Mouse (Mus musculus) CH12.LX (cell line): ENCODE measurements around the gene Rab28. TPM values are rescaled to one million over a fixed set of nuclear protein-coding genes. Genes with fewer than 3 reads are reported as not detected.

Experiments
- DNase-seq: peaks from one replicate; pipeline ENCODE4 v3.0.0-alpha.2; 2013; ENCODE audit errors: extremely low read depth
- H3K27ac ChIP-seq: 2 replicates; pipeline ENCODE4 v1.5.1; 2012; ENCODE audit warnings: low read depth, mild to moderate bottlenecking, control low read depth, moderate library complexity; ENCODE audit not compliant: insufficient read depth
- H3K27me3 ChIP-seq: replicated peaks from 2 replicates; pipeline ENCODE3; 2012; ENCODE audit warnings: inconsistent platforms
- H3K36me3 ChIP-seq, 2 experiments: replicated peaks in 1 of 2; 2 replicates each; pipeline versions ENCODE3 to v1.6.1; 2012; ENCODE audit warnings: inconsistent platforms in 1 of 2, low read length in 1 of 2, mild to moderate bottlenecking in 1 of 2, mixed read lengths in 1 of 2, moderate library complexity in 1 of 2; ENCODE audit not compliant: control insufficient read depth in 1 of 2, insufficient read depth in 1 of 2
- H3K4me1 ChIP-seq, 2 experiments: 2 replicates each; pipeline ENCODE4 v1.6.1; 2012; ENCODE audit warnings: inconsistent platforms in 1 of 2, moderate library complexity in 1 of 2; ENCODE audit not compliant: insufficient read depth in 2 of 2, control insufficient read depth in 1 of 2
- H3K4me2 ChIP-seq: 2 replicates; pipeline ENCODE4 v1.6.1; 2012; ENCODE audit warnings: low read depth, mild to moderate bottlenecking, control low read depth; ENCODE audit not compliant: poor library complexity, insufficient read depth, severe bottlenecking
- H3K4me3 ChIP-seq, 3 experiments: fragments of 150-350 bp in 1 of 3; sonication (generic) in 1 of 3; replicated peaks in 1 of 3; 2 replicates each; pipeline versions ENCODE3 to v1.5.1; 2011 to 2012; ENCODE audit warnings: low read depth in 2 of 3, low read length in 2 of 3, mild to moderate bottlenecking in 2 of 3, moderate library complexity in 2 of 3, control low read depth in 1 of 3, improper control_type of control experiment in 1 of 3, inconsistent platforms in 1 of 3, mixed read lengths in 1 of 3; ENCODE audit not compliant: poor library complexity in 1 of 3
- H3K79me2 ChIP-seq: replicated peaks from 2 replicates; pipeline ENCODE4 v1.6.1; 2012; ENCODE audit warnings: mild to moderate bottlenecking, moderate library complexity; ENCODE audit not compliant: control insufficient read depth, poor library complexity, insufficient read depth, severe bottlenecking; ENCODE audit errors: extremely low read depth
- H3K9ac ChIP-seq: 2 replicates; pipeline ENCODE4 v1.6.1; 2012; ENCODE audit warnings: low read depth, mild to moderate bottlenecking, control low read depth, moderate library complexity; ENCODE audit not compliant: insufficient read depth
- H3K9me3 ChIP-seq: replicated peaks from 2 replicates; pipeline ENCODE3; 2012; ENCODE audit warnings: low read length, inconsistent platforms, mixed read lengths
- BHLHE40 ChIP-seq: IDR thresholded peaks from 2 replicates; pipeline ENCODE4 v1.6.1; 2011; ENCODE audit warnings: mild to moderate bottlenecking, low read depth, low read length, improper control_type of control experiment
- CHD1 ChIP-seq: IDR thresholded peaks from 2 replicates; pipeline ENCODE4 v1.6.1; 2012; ENCODE audit warnings: low read depth, low read length, improper control_type of control experiment, inconsistent platforms
- CTCF ChIP-seq, 2 experiments: IDR thresholded peaks in 1 of 2; conservative IDR thresholded peaks in 1 of 2; 2 replicates each; pipeline ENCODE4 v1.5.1; 2011 to 2012; ENCODE audit warnings: low read depth in 2 of 2, low read length in 2 of 2, improper control_type of control experiment in 1 of 2, inconsistent platforms in 1 of 2, mild to moderate bottlenecking in 1 of 2, moderate library complexity in 1 of 2
- E2F4 ChIP-seq: IDR thresholded peaks from 2 replicates; pipeline ENCODE4 v1.6.1; 2011; ENCODE audit warnings: low read depth, low read length, improper control_type of control experiment; ENCODE audit not compliant: insufficient replicate concordance
- ELF1 ChIP-seq: IDR thresholded peaks from 2 replicates; pipeline ENCODE4 v1.6.1; 2014; ENCODE audit warnings: low read depth, mild to moderate bottlenecking, inconsistent platforms, low read length, improper control_type of control experiment
- EP300 ChIP-seq: IDR thresholded peaks from 2 replicates; pipeline ENCODE4 v1.6.1; 2011; ENCODE audit warnings: low read length, improper control_type of control experiment
- ETS1 ChIP-seq: conservative IDR thresholded peaks from 2 replicates; pipeline ENCODE4 v1.6.1; 2012; ENCODE audit warnings: low read depth, mild to moderate bottlenecking, inconsistent platforms, low read length, improper control_type of control experiment, moderate library complexity
- GABPA ChIP-seq: IDR thresholded peaks from 2 replicates; pipeline ENCODE4 v1.6.1; 2012; ENCODE audit warnings: low read depth, low read length, improper control_type of control experiment, inconsistent platforms; ENCODE audit not compliant: insufficient replicate concordance
- HCFC1 ChIP-seq: IDR thresholded peaks from 2 replicates; pipeline ENCODE4 v1.6.1; 2012; ENCODE audit warnings: low read depth, mild to moderate bottlenecking, inconsistent platforms, low read length, improper control_type of control experiment
- IRF4 ChIP-seq: IDR thresholded peaks from 2 replicates; pipeline ENCODE4 v1.6.1; 2014; ENCODE audit warnings: low read depth, mild to moderate bottlenecking, inconsistent platforms, low read length, improper control_type of control experiment
- JUN ChIP-seq: IDR thresholded peaks from 2 replicates; pipeline ENCODE4 v1.6.1; 2011; ENCODE audit warnings: low read depth, mild to moderate bottlenecking, low read length, improper control_type of control experiment, moderate library complexity; ENCODE audit not compliant: insufficient read depth
- MAFK ChIP-seq: IDR thresholded peaks from 2 replicates; pipeline ENCODE4 v1.6.1; 2011; ENCODE audit warnings: low read length, improper control_type of control experiment; ENCODE audit not compliant: insufficient replicate concordance
- MAX ChIP-seq: IDR thresholded peaks from 2 replicates; pipeline ENCODE4 v1.6.1; 2011; ENCODE audit warnings: low read length, improper control_type of control experiment
- MAZ ChIP-seq: IDR thresholded peaks from 2 replicates; pipeline ENCODE4 v1.6.1; 2012; ENCODE audit warnings: low read depth, mild to moderate bottlenecking, inconsistent platforms, low read length, improper control_type of control experiment, moderate library complexity
- MEF2A ChIP-seq: IDR thresholded peaks from 2 replicates; pipeline ENCODE4 v1.6.1; 2014; ENCODE audit warnings: low read depth, mild to moderate bottlenecking, inconsistent platforms, low read length, improper control_type of control experiment, borderline replicate concordance
- MXI1 ChIP-seq: IDR thresholded peaks from 2 replicates; pipeline ENCODE4 v1.6.1; 2011; ENCODE audit warnings: mild to moderate bottlenecking, low read depth, low read length, improper control_type of control experiment
- MYC ChIP-seq: IDR thresholded peaks from 2 replicates; pipeline ENCODE4 v1.6.1; 2011; ENCODE audit warnings: low read depth, mild to moderate bottlenecking, improper control_type of control experiment, low read length
- NELFE ChIP-seq: IDR thresholded peaks from 2 replicates; pipeline ENCODE4 v1.6.1; 2011; ENCODE audit warnings: low read depth, low read length, improper control_type of control experiment
- NRF1 ChIP-seq: IDR thresholded peaks from 2 replicates; pipeline ENCODE4 v1.6.1; 2014; ENCODE audit warnings: low read depth, mild to moderate bottlenecking, inconsistent platforms, low read length, improper control_type of control experiment, moderate library complexity
- PAX5 ChIP-seq: IDR thresholded peaks from 2 replicates; pipeline ENCODE4 v1.6.1; 2012; ENCODE audit warnings: low read length, inconsistent platforms, mixed read lengths
- POLR2A ChIP-seq: IDR thresholded peaks from 2 replicates; pipeline ENCODE4 v1.6.1; 2011; ENCODE audit warnings: low read depth, mild to moderate bottlenecking, improper control_type of control experiment, low read length
- POLR2AphosphoS2 ChIP-seq: IDR thresholded peaks from 2 replicates; pipeline ENCODE4 v1.6.1; 2011; ENCODE audit warnings: low read depth, low read length, improper control_type of control experiment
- RAD21 ChIP-seq: IDR thresholded peaks from 2 replicates; pipeline ENCODE4 v1.6.1; 2011; ENCODE audit warnings: low read depth, mild to moderate bottlenecking, low read length, improper control_type of control experiment, moderate library complexity
- RCOR1 ChIP-seq: conservative IDR thresholded peaks from 2 replicates; pipeline ENCODE4 v1.6.1; 2012; ENCODE audit warnings: low read depth, mild to moderate bottlenecking, inconsistent platforms, low read length, improper control_type of control experiment
- SIN3A ChIP-seq: IDR thresholded peaks from 2 replicates; pipeline ENCODE4 v1.6.1; 2012; ENCODE audit warnings: low read length, improper control_type of control experiment, inconsistent platforms
- SMC3 ChIP-seq: IDR thresholded peaks from 2 replicates; pipeline ENCODE4 v1.6.1; 2011; ENCODE audit warnings: low read depth, low read length, improper control_type of control experiment
- TBP ChIP-seq: conservative IDR thresholded peaks from 2 replicates; pipeline ENCODE4 v1.6.1; 2011; ENCODE audit warnings: low read depth, low read length, improper control_type of control experiment
- TCF12 ChIP-seq: IDR thresholded peaks from 2 replicates; pipeline ENCODE4 v1.6.1; 2014; ENCODE audit warnings: low read depth, mild to moderate bottlenecking, inconsistent platforms, low read length, improper control_type of control experiment
- USF1 ChIP-seq: IDR thresholded peaks from 2 replicates; pipeline ENCODE4 v1.6.1; 2014; ENCODE audit warnings: low read depth, mild to moderate bottlenecking, inconsistent platforms, low read length, improper control_type of control experiment
- USF2 ChIP-seq: conservative IDR thresholded peaks from 2 replicates; pipeline ENCODE4 v1.6.1; 2011; ENCODE audit warnings: low read depth, low read length, improper control_type of control experiment
- ZC3H11A ChIP-seq: IDR thresholded peaks from 2 replicates; pipeline ENCODE4 v1.6.1; 2012; ENCODE audit warnings: low read depth, mild to moderate bottlenecking, inconsistent platforms, low read length, improper control_type of control experiment
- ZKSCAN1 ChIP-seq: IDR thresholded peaks from 2 replicates; pipeline ENCODE4 v1.6.1; 2012; ENCODE audit warnings: low read depth, inconsistent platforms, low read length, improper control_type of control experiment, borderline replicate concordance
- ZMIZ1 ChIP-seq: IDR thresholded peaks from 2 replicates; pipeline ENCODE4 v1.6.1; 2012; ENCODE audit warnings: low read depth, mild to moderate bottlenecking, inconsistent platforms, low read length, improper control_type of control experiment
- ZNF384 ChIP-seq: IDR thresholded peaks from 2 replicates; pipeline ENCODE4 v1.6.1; 2012; ENCODE audit warnings: low read depth, low read length, improper control_type of control experiment, inconsistent platforms
- dilution Hi-C: fragments of 300-500 bp; cut with MboI; formaldehyde crosslinking; loops from 2 replicates; pipeline ENCODE4 v1.14.3; 2020; ENCODE audit warnings: low sequenced_read_pairs; ENCODE audit not compliant: extremely low pct_unique_long_range_greater_than_20kb, extremely low pct_ligation_motif_present
- in situ Hi-C: fragments of 300-500 bp; cut with MboI; formaldehyde crosslinking; loops from 3 replicates; pipeline ENCODE4 v1.14.3; 2019; ENCODE audit warnings: low sequenced_read_pairs, low pct_ligation_motif_present, low pct_unique_long_range_greater_than_20kb, mixed read lengths
- polyA plus RNA-seq: library from polyadenylated mRNA; unstranded; fragments of >175 nt; gene quantifications from 2 replicates; pipeline ENCODE4 v1.2.1, GENCODE M21; 2012; ENCODE audit warnings: low read depth; ENCODE audit not compliant: insufficient read length
- total RNA-seq, 2 experiments: library from RNA; depleted of rRNA; stranded (reverse); fragments of 300-350 nt in 1 of 2; fragments of >200 nt in 1 of 2; gene quantifications; 2 replicates each; pipeline ENCODE4 v1.2.3; 2012 to 2014

The Rab28 gene
- total and polyA plus RNA-seq, 3 experiments = 41.1 to 90.6 (median 42.2) TPM

DNA sequence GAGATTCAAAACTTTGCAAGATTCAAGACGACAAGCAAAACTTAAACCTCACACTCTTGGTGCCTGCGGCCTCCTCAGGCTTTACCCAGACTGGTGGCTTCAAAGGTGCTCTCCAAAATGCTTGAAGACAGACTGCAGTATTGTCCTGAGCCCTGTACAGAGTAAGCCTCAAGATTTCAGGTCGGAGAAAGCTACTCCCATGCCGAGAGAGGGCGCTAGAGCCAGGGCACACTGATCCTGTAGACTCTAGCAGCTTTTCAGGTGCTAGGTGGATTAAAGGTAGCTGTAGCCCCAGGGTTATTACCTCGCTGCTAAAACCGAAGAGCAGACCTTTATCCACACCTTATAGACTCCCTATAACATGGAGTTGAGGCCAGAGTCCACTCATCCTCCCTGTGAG, 36.3 kb upstream of the Rab28 start:
- TF ChIP-seq MAZ (no peak), IRF4 (no peak), CTCF (conservative IDR thresholded peaks at IDR 0.05 in 1 of 2, IDR thresholded peaks at IDR 0.05 in 1 of 2; ENCODE audit: low read depth in 2 of 2, low read length in 2 of 2) (peak in 1 of 2 experiments; percentile 28; a peak in 2 of 4 replicates), MAX (no peak), CHD1 (no peak)
- H3K9me3 ChIP-seq = peaks cover 5% of the 10 kb centered on the region
- H3K27ac ChIP-seq = no peak overlapping the region
- no peak overlapping the region for H3K9ac ChIP-seq
- no peaks in the 10 kb centered on the region for H3K27me3 ChIP-seq
- dilution Hi-C loops = no loop called here
- in situ Hi-C loops = no loop called here
- no peaks in the 10 kb centered on the region for H3K79me2 ChIP-seq
- H3K36me3 ChIP-seq = no peaks in the 10 kb centered on the region
- H3K4me1 ChIP-seq = peaks cover 4 to 11% of the 10 kb centered on the region in 2 experiments; a peak in 2 of 4 replicates
- no peak overlapping the region for H3K4me2 ChIP-seq
- no peak for DNase-seq
- H3K4me3 ChIP-seq = no peak overlapping the region

GRCm38 (mm10) chr5:41738817-41739216, 30.9 kb upstream of the Rab28 start:
- H3K9ac ChIP-seq = peak overlapping the region; percentile 7; the same call in 1 of the 2 replicates
- H3K36me3 ChIP-seq = no peaks in the 10 kb centered on the region
- peaks cover 5% of the 10 kb centered on the region for H3K9me3 ChIP-seq
- no peak overlapping the region for H3K4me3 ChIP-seq
- dilution Hi-C loops (no loop called here), in situ Hi-C loops (no loop called here)
- H3K4me1 ChIP-seq = peaks cover 0 to 7% of the 10 kb centered on the region in 2 experiments; a peak in 2 of 4 replicates
- H3K4me2 ChIP-seq = peak overlapping the region; percentile 61
- H3K27ac ChIP-seq = no peak overlapping the region
- H3K79me2 ChIP-seq = no peaks in the 10 kb centered on the region
- H3K27me3 ChIP-seq = no peaks in the 10 kb centered on the region
- DNase-seq = peak; percentile 83
- peak; percentile 30; the same call in 1 of the 2 replicates for TF ChIP-seq JUN
- no peak for TF ChIP-seq POLR2AphosphoS2
- no peak for TF ChIP-seq USF2
- no peak for TF ChIP-seq CHD1
- TF ChIP-seq NRF1 = no peak
- 0 out of 2 replicates have a peak, but pooled peaks have one; percentile 44 for TF ChIP-seq MYC
- TF ChIP-seq RAD21 = no peak
- peak; percentile 36; the same call in 1 of the 2 replicates for TF ChIP-seq EP300
- TF ChIP-seq ZKSCAN1 = no peak
- no peak for TF ChIP-seq TBP
- no peak; the same call in 1 of the 2 replicates for TF ChIP-seq ETS1
- peak; percentile 46; the same call in 1 of the 2 replicates for TF ChIP-seq MAFK
- TF ChIP-seq SMC3 = no peak
- TF ChIP-seq ELF1 = peak; percentile 76
- no peak for TF ChIP-seq E2F4
- TF ChIP-seq HCFC1 = peak; percentile 46
- TF ChIP-seq MXI1 = no peak
- peak; percentile 62 for TF ChIP-seq IRF4
- TF ChIP-seq SIN3A = peak; percentile 66
- TF ChIP-seq ZMIZ1 = no peak
- TF ChIP-seq USF1 = no peak
- no peak for TF ChIP-seq BHLHE40
- TF ChIP-seq RCOR1 = no peak
- TF ChIP-seq ZC3H11A = no peak
- TF ChIP-seq NELFE = no peak
- TF ChIP-seq POLR2A = no peak
- TF ChIP-seq ZNF384 = no peak
- no peak for TF ChIP-seq MEF2A
- TF ChIP-seq TCF12 = no peak
- no peak for TF ChIP-seq PAX5
- TF ChIP-seq GABPA = no peak
